Mouse (Mus musculus): Measurements from ENCODE around the gene Mmgt2.

Gene Mmgt2

DNA sequence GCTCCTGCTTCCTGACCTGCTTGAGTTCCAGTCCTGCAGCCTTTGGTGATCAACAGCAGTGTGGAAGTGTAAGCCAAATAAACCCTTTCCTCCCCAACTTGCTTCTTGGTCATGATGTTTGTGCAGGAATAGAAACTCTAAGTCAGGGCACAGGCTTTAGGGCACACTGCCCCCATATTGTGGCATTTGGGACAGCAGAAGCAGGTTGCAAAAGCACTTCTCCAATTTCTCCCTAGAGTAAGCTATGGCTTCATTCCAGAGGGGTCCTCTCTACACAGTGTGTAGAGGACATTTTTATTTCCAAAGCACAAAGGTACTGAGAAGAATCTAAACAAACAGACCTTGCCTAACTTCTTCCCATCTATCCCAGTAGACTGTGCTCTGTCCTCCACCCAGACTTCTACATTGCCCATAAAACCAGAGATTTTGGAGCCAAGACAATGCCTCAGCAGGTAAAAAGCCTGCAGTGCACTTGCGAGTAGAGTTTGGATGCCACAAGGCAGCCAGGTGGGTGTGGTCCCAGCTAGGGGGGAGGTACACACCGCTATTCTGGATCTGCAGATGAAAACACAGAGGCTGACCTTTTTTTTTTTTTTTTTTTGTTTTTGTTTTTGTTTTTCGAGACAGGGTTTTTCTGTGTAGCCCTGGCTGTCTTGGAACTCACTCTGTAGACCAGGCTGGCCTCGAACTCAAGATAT is 26.7 kb upstream of the Mmgt2 start:
- DNase-seq, result no peak

DNA sequence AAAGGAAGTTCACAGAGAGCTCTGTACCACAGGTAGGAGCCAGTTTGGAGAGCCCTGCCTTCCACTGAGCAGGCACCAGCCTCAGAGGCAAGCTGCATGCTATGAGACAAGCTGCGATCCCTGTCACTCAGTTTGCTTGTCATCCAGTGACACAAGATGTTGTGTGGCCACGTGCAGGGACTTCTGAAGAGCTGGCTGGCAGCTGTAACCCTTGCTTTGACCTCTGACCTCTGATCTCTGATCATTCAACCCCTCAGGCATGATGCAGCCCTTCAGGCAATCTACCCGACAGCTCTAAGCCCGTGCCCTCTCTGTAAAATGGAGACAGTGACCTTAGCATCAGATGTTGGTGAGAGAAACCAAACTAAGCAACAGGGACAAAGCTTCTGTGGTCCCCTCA is 25.6 kb upstream of the Mmgt2 start:
- no peak for DNase-seq

DNA sequence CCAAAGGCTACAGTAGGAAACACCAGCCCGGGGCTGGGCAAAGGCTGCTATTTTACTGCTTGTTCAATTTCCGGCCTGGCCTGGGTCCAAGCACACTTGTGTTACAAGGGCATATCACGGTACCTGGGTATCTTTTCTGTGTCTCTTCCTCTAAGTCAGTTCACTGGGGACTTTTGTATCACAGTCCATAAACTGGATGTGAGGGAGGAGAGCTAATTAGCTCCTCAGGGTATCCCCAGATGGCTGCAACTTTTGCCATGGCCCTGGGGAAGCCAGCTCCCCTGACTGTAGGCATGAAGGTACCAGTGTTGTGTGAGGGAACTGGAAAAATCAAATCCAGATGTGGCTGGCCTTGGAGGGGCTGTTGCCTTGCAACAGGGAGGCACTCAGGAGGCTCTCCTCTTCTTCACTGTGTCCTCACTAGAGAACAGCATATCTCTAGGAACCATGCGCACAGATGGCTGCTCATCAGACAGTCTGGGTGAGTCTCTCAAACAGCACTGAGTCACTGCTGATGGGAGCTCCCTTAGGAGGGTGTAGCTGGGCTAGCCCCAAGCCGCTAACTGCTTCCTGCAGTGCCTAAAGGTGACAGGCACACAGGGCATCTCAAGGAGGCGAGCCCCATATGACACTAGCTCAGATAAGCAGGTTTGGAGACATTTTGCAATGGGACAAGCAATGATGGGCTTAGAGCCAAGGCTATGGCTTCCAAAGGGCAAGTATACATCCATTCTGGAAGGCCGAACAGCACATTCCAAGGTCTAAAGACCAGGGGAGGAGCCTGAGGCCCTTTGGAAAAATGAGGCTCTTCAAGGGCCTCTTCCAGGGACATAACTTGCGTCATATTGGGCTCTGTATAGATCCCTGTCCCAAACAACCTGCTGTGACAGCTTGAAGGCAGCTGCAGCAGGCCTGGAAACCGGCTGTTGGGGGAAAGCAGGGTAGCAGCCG is 23.8 kb upstream of the Mmgt2 start:
- no peak for DNase-seq

DNA sequence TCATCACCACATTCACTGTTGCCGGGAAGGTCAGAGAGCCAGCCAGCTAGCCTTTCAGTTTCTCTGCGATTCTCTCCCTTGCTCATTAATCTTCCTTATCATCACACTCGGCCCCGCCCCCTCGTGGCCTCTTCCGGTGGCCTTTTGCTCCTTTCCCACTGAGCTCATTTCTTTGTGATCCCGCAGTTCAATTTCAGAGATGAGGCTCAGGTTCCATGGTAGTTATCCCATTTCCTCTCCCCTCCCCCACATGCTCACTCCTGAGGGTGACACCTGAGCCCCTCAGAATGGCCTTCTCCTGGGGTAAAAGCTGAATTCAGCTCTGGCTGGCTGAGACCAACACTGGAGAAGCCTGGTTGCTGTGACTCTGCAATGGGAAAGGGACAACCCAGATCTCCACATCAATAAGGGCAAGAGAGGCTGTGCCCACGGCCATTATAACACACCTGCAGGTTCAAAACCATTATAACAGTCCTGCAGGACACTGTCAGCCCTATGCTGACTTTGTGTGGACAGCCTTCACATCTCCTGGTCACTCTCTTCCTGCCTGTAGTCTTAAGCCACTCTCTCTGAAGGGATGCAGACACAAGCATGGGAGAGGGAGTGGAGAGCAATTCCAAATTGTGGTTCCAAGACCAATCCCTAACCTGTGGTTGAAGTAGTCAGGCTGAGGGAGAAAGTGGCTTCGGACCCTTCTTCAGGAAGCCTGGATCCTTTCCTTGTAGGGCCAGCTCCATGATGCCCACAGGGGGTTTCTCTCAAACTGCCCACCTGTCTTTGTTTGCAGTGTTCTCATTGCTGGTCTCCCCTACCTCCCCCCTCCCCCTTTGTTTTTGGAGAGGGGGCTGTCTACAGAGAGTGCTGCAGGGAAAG is 18.9 kb upstream of the Mmgt2 start:
- DNase-seq, result no peak

DNA sequence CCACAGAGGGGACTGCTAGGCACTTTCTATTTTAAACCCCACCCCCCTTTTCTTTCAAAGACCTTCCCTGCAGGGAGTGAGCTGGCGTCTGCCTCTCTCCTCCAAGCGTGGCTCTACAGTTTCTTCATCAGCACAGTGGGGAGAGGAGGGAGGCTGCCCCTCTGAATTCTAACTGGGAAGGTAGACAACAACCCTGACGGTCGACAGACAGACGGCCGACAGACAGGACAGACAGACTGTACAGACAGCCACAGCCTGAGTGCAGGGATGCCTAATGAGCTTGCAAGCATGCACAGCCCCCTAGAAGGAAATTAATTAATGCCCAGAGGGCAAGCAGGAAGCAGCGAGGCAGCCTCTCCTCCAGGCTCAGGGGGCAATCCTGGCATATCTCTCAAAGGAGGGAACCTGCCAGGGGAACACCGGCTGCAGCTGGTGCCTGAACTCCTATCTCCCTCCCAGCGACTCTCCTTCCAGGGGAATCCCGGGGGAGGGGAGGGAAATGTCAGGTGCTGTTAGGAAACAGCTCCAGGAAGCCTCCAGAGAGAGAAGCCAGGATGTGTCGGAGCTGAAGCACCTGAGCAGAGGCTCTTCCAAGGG is 18.1 kb upstream of the Mmgt2 start:
- no peak for DNase-seq

DNA sequence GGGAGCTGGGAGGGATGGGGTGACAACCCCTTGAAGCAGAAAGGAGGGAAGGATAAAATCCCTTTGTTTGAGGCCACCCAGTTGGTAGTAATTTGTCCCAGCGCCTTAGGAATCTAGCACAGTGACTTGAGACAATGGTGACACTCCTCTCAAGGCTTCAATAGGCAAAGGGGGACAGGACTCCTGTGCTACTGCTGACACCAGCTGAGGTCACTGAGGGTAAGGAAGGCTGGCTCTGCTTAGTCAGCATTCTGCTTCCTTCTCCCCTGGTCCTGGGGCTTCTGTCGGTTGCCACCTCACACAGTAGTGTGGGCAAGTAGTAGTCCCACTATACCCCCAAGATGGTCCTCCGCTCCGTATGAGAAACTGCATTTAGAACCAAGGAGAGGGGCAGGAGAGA is 17.3 kb upstream of the Mmgt2 start:
- no peak for DNase-seq

DNA sequence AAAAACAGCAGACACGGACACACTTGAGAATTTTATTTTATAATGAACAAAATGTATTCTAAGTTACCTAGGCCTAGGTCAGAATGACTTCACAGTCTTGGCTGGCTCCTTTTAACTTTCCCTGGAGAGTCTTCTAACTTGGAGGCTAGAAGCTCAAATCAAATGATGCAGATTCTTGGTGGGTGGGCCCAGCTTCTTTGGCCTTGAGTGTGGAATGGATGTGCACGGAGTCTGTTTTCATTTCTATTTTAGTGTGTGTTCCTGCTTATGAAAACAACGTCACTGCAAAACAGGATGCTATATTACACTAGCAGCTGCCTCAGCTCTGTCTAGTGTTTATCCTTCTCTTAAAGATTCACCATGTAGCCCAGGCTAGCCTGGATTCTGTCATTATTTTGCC is 13.1 kb upstream of the Mmgt2 start:
- no peak for DNase-seq

DNA sequence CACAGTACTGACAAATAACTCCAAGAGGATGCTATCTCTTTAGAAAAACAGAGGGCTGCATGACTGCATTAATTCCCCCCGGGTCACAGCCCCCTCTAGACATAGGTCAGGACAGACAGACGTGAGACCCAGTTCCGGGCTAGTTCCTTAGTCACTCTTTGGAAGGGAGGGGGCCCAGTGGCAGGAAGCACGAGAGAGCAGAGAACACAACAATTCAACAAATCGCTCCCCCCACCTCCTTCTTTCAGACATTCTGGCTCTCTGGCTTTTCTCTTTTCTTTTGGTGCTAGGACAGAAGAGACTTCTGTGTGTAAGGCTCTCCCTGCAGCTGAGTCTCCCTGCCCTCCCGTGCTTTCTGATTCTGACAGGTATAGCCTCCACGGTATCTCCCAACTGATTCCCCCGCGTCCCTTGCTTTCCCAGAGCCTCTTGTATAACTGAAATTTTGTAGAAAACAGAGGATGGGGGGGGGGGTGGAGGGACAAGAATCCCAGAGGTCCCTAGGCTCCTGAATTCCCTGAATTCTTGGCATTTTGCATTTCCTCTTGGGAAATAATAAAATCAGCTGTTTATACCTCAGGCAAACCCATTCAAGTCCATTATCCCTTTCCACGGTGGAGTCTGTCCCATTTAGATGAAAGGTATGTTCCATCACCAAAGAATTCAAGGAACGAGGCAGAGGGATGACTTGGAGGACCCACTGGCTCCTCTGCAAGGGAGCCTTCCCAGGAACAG is 12.2 kb upstream of the Mmgt2 start:
- no peak for DNase-seq

DNA sequence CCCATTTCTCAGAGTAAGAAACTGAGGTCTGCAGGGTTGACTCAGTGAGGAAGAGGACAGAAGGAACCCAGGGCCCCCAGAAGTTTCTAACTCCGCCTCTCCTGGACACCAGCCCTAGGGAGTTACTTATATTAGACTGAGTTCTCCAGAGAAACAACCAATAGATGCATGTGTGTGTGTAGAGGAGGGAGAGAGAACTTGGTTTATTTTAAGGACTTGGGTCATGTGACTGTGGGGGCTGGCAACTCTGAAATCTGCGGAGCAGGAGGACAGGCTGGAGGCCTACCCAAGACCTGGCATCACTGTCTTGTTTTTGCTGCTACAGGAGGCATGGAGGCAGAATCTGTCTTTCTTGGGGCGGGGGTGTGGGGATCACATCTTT is 11.6 kb upstream of the Mmgt2 start:
- DNase-seq, result no peak

DNA sequence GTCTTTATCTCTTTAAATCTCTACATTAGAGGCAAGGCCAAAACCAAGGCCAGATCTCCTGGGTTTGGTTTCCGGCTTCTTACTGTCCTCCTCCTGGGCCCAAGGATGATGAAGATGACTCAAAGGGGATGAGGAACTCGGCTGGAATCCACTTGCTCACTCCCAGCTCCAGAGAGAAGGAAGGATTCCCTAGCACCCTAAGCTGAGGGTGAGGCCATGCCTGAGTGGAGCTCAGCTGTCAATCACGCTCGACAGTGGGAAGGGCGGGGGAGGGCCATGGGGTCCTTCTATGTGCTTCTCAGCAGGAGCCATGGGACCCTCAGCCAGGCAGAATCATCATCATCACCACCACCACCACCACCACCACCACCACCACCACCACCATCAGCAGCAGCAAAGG is 11.1 kb upstream of the Mmgt2 start:
- DNase-seq, result no peak

DNA sequence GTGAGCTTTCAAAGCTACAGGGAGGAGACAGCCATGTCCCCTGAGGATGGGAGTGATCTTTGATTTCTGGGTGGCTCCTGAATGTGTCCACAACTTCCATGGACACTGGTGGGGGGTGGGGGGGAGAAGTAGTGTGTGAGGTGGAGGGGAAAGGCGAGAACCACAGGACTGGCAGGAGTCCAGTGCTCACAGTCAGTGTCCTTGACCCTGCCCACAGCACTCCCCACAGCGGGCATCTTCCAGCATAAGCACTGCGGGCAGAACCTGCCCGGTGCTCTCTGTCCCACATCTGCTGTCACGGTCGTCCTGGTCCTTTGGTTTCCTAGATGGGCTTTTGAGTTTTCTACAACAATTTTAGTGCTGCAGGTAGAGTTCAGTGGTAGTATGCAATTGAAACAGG is 10.7 kb upstream of the Mmgt2 start:
- no peak for DNase-seq

DNA sequence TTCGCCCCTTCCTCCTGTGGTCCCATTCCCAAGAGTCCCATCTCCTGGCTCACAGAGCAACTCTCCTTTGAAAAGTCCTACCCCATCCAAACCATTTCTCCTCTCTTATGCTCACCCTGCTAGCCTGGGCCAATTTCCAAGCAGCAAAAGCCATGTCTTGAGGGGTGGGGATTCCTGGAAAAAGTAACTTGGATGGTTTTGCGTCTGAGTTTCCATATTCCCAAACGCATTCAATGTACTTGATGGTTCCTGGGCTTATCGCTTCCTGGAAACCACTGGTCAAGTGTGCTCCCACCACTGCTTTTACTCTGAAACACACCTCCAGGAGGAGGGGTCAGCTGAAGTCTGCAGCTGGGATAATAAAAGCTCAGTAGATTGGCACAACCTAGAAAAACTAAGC is 10.1 kb upstream of the Mmgt2 start:
- DNase-seq, result no peak

DNA sequence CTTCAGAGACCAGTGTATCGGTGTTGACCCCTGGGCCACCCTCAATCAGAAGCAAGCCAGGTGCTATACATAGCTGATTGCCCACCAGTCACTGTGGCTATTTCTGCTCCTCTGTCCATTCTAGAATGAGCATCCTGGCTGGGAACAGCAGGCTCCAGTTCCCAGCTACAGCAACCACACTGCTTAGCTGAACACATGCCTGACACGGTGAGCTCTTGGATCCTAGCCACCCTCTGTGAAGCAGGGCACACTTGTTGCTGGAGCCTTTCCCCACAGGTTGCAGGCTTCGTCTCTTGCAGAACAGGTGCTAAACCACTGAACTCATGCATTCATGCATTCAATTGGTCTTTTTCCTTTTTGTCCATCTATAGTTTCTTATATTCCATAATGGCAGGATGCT is 8.1 kb upstream of the Mmgt2 start:
- no peak for DNase-seq

DNA sequence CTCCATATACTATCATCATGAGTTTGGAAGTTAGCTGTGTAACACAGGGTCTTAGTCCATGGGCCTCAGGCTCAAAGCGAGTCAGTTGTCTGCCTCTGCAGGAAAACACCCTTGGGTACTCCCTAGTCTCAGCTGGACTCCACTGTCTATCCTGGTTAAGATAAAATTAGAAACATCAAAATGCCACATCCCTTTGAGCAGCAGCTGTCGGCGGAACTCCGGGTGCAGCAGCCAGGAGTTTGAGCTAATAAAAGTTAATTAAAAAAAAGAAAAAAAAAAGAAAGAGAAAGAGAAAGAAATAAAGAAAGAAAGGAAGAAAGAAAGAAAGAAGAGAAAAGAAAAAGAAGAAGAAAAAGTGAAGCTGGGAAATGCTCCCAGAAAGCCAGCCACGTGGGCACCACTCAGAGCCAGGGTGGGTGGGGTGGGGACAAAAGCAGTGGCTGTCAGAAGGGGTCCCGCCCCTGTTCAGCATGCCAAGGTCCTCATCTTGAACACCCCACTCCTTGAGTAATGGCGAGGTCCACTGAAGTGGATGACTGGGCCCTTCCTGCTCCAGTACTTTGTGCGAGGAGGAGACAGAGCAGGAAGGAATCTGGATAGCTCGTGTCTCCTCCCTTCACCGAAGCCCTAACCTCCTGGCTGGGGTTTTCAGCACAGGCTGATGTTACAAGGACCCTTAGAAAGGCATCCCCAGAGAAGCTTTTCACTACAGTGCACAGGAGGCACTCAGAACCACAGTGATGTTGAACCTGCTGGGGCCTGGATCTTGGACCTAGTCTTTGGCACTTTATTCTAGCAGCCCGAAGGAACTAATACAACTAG is 6.2 kb upstream of the Mmgt2 start:
- no peak for DNase-seq

DNA sequence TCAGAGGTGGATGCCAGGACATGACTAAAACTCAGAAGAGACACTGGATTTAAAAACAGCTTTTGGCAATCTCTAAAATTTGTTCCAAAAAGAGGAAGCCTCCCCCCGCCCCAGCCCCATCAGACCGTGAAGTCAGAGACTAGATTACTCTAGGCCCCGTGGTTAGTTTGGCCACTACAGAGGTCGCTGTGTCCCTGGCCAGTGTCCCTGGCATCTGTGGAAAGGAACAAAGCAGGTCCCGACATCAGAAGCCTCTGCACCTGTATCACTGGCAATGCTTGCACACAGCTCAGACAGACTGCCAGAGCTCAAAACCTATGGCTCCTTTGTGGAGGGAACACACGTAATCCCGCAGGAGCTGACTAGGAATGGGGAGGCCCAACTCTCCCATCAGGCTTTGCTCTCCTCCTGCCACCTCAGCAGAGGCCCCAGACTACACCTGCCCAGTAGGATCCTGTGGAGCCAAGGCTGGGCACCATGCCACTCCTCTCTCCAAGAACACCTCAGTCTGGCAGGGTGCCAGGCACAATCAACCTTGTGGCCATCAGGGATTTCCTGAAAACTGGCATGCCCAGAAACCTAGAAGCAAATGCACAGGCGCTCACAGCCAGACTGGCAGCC is 5.3 kb upstream of the Mmgt2 start:
- DNase-seq, result no peak

DNA sequence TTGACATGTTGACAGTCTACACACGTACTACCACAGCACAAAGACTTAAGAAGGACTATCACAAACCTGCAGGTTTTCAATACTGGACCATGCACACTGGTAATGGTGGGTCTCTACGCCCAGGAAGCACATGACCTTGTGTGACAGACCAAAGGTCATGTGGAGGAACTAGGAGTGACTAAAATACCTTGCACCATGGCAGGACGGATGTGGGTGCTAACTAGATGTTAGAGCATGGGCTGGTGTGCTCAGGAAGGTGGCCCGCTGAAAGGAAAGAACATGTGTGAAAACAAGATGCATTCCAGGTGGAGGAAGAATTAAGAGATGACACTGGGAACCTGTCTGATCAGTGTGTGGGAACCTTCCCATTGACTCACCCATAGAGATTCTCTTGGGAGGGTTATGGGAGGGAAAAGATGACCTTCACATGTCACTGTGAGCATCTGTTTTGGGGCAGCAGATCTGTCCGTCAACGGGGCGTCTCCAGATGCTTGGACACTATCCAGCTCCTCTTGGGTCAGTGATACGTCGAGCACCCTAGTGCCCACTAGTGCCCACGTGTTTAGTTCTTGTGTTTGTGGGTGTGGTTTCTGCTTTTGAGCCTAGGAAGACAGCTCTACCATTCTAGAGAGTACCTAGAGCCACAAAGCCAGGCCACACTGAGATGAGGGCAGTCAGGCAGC is 4.6 kb upstream of the Mmgt2 start:
- no peak for DNase-seq

DNA sequence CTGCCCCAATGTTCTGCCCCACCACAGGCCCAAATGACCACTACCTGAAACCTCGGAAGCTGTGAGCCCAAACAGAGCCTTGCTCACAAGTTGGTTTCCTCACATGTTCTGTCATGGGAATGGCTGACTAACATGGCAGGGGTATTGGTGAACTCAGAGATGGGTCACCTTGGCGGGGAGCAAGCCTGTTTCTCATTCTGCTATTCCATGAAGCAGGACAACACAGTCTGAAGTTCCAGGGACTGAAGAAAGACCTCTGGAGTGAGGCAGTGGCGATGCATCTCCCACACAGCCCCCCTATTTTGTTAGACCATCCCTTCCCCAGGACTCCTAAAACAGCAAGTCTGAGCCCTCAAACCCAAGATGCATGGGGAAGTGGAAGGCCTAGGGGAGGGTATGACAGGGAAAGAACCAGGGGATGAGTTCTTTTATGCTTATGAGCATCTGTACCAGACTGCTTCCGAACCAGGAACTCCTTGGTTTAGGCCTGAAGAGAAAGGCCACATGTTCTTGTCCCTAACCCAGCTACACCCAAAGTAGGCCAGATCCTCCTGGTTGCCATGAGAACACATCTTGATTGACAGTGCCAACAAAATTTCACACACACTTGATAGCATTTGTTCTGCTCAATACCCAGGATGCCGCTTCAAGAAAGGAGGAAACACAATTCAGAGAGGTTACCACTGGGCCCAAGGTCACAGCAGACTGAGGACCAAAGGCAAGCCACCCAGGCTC is 3.7 kb upstream of the Mmgt2 start:
- DNase-seq, result no peak

DNA sequence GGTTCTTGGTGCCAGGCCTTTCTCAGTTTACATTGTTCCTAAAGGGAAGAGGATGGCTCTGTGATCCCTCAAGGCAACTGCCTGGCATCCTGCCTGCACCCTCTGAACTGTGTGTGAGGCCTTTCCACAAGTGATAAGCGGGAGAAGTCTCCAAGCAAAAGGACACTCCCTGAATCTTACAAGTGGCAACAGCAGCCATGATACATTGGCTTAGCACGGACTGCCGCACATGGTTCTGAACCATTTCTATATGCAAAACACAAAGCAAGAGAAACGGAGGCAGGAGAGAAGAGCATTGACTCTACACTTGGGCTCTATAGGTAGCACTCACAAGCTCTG is 3.2 kb upstream of the Mmgt2 start:
- no peak for DNase-seq

DNA sequence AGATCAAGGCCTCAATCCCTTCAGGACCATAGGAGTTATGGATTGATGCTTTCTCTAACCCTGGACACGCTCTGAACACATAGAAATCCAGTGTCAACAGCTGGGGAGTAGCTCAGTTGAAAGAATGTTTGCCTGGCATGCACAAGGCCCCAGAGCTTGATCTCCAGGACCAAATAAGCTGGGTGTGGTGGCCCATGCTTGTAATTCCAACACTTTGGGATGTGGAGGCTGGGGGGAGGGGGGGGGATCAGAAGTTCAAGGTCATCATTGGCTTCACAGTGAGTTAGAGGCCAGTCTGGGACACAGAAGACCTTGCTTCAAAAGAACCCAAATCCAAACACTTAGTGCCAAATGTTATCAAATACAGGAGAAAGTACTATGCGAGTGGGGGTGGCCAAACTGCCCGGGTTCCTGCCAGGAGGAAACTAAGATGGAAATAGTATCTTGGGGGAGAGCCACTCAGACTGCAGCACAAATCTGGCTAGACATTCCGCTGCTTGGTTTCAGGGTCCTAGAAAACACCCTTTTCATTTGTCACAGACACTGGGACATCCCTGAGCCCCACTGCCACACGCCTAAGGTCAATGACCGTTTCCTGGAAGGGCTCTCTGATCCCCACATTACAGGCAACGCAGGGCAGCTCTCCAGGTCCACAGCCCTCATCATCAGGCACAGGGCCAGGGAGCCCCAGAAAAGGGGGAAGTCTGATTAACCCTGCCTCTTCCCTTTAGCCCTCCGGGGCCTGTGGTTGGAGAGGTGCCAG is 2.6 kb upstream of the Mmgt2 start:
- DNase-seq, result no peak

Measured in thymus, adult 18-20 months (tissue).